In the genomic region with DNA sequence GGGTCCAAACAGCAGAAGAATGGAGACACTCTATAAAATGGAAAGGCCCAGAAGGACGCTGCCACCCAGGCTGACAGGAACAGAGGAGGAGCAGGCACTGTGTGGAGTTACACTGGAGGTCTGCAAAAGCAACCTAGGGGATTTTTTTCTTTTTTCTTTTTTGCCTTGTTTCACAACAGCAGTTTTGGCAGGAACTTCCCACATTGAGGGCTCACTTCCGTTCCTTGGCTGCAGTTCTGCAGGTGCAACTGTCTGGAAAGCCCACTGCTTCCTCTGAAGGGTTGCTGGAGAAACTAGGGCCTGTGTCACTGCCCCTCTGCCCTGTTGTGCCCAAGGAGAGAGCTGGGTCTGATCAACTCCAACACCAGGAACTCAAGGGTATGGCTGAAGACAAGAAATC, we compare ENCODE assay signal across 16 mouse cellular contexts. TPM values are rescaled to one million over a fixed set of nuclear protein-coding genes. Genes with fewer than 3 reads are reported as not detected.
DNase-seq lines count a peak whose midpoint lies in the region; ATAC-seq and TF ChIP-seq lines count a peak whose summit lies in the region.
"Had no signal": no experiment of that assay in that cellular context is flagged by ENCODE, and none has a peak within 500 bp of the region (broad histone marks: within the 10 kb centered on the region; RNA-seq: fewer than 3 reads in every experiment).

No protein-coding gene starts in this region.

- H3K36me3 ChIP-seq in spleen, adult 2 months (ENCODE audit: control insufficient read depth, insufficient read depth, low read length), result no peaks in the 10 kb centered on the region
- H3K36me3 ChIP-seq in forebrain, embryonic 10.5 days (replicated peaks), result no peaks in the 10 kb centered on the region
- H3K36me3 ChIP-seq: embryonic facial prominence, embryonic 13.5 days; heart, embryonic 10.5 days; limb, embryonic 13.5 days; midbrain, embryonic 15.5 days had no signal

- H3K27me3 ChIP-seq in spleen, adult 2 months (ENCODE audit: control insufficient read depth, insufficient read depth, low read length), result no peaks in the 10 kb centered on the region
- no peaks in the 10 kb centered on the region for H3K27me3 ChIP-seq in forebrain, embryonic 10.5 days (ENCODE audit: poor library complexity, severe bottlenecking)
- H3K27me3 ChIP-seq: embryonic facial prominence, embryonic 13.5 days; limb, embryonic 13.5 days; midbrain, embryonic 15.5 days had no signal

- peak; percentile 73 to 80 for ATAC-seq in hematopoietic stem cell, adult 5-6 weeks (replicated peaks in 1 of 2; ENCODE audit: insufficient read depth in 1 of 2, low FRiP score in 2 of 2, low TSS enrichment in 1 of 2, low read depth in 1 of 2, poor library complexity in 2 of 2, severe bottlenecking in 2 of 2)
- ATAC-seq: midbrain, embryonic 15.5 days had no signal

- no peak for TF ChIP-seq CTCF in spleen, adult 2 months (IDR thresholded peaks at IDR 0.05; ENCODE audit: extremely low read depth, insufficient read depth, insufficient read length, insufficient replicate concordance)

- 9% methylated on average over 2 of the region's 2 CpGs for WGBS in spleen, adult 2 months
- 70% methylated on average over 2 of the region's 2 CpGs for WGBS in forebrain, embryonic 10.5 days

- TF ChIP-seq POLR2A in spleen, adult 2 months (IDR thresholded peaks at IDR 0.05; ENCODE audit: low read depth, low read length), result no peak

- H3K4me3 ChIP-seq in spleen, adult 2 months (ENCODE audit: extremely low read depth, insufficient read depth, insufficient read length), result no peak overlapping the region
- no peak overlapping the region for H3K4me3 ChIP-seq in forebrain, embryonic 10.5 days
- H3K4me3 ChIP-seq: embryonic facial prominence, embryonic 13.5 days; heart, embryonic 10.5 days; left cerebral cortex, adult 2 months; limb, embryonic 13.5 days; midbrain, embryonic 15.5 days had no signal

- peak in 1 of 2 experiments; percentile 32 for DNase-seq in spleen, adult 2 months (ENCODE audit: low read depth in 1 of 2, low spot score in 2 of 2)
- no peak for DNase-seq in spleen, postnatal 4 days (ENCODE audit: low spot score in 2 of 2)
- peak; percentile 36 to 51 for DNase-seq in thymus, adult 18-20 months
- no peak for DNase-seq in layer of hippocampus, adult 18-20 months (ENCODE audit: low spot score in 2 of 2)
- no peak for DNase-seq in urinary bladder, postnatal 4 days (ENCODE audit: low spot score in 2 of 2)
- DNase-seq in forebrain, embryonic 10.5 days (ENCODE audit: extremely low spot score, low spot score), result no peak
- DNase-seq: gastrocnemius, postnatal 25 days; heart, postnatal 4 days; kidney, adult 8-10 months; right cerebral cortex, postnatal 14 days had no signal

- H3K9me3 ChIP-seq in forebrain, embryonic 10.5 days, result no peaks in the 10 kb centered on the region
- H3K9me3 ChIP-seq: embryonic facial prominence, embryonic 13.5 days; heart, embryonic 10.5 days; limb, embryonic 13.5 days; midbrain, embryonic 15.5 days had no signal

- H3K27ac ChIP-seq in spleen, adult 2 months (ENCODE audit: insufficient read depth, low read length), result peak overlapping the region; percentile 30; the same call in 1 of the 2 replicates
- no peak overlapping the region for H3K27ac ChIP-seq in forebrain, embryonic 10.5 days
- H3K27ac ChIP-seq: embryonic facial prominence, embryonic 13.5 days; heart, embryonic 10.5 days; left cerebral cortex, adult 2 months; limb, embryonic 13.5 days; midbrain, embryonic 15.5 days had no signal

- H3K4me1 ChIP-seq in spleen, adult 2 months (ENCODE audit: control insufficient read depth, insufficient read depth, insufficient read length), result peaks cover 12% of the 10 kb centered on the region; the same call in 1 of the 2 replicates
- H3K4me1 ChIP-seq in forebrain, embryonic 10.5 days, result peaks cover 11% of the 10 kb centered on the region
- H3K4me1 ChIP-seq: midbrain, embryonic 15.5 days had no signal

RNA-seq across cellular contexts. Expression of gene Rft1, which starts 12.4 kb away (rescaled TPM):
- polyA plus RNA-seq in spleen, adult 2 months (2012; rRNA removed), result 8.5 and 8.6 TPM in 2 replicates
- 15.7 and 19.7 TPM in 2 replicates for total RNA-seq in hematopoietic stem cell, adult 5-6 weeks (2017)
- 10 to 100 TPM; 10.9 TPM for total RNA-seq in layer of hippocampus, adult 18-20 months (2021)
- 12.7 and 14.7 TPM in 2 replicates for polyA plus RNA-seq in forebrain, embryonic 10.5 days (2016; fragmentation: Nextera tagmentation; extraction: Ambion mirVana)

RNA-seq across cellular contexts. Expression of gene Prkcd, which starts 15.7 kb away (rescaled TPM):
- 187 and 226 TPM in 2 replicates for polyA plus RNA-seq in spleen, adult 2 months (2012; rRNA removed)
- total RNA-seq in hematopoietic stem cell, adult 5-6 weeks (2017), result 98.0 and 125 TPM in 2 replicates
- 10 to 100 TPM; 31.5 to 38.1 TPM for total RNA-seq in layer of hippocampus, adult 18-20 months (2021)
- polyA plus RNA-seq in forebrain, embryonic 10.5 days (2016; fragmentation: Nextera tagmentation; extraction: Ambion mirVana), result 23.6 and 24.8 TPM in 2 replicates

Comparison
In these comparisons a context has a peak if more than half of its experiments do, and no peak if none do; other contexts are left out.
1. DNase-seq: peak in thymus, adult 18-20 months (2 of 2); none in spleen, postnatal 4 days (0 of 2), layer of hippocampus, adult 18-20 months (0 of 2), urinary bladder, postnatal 4 days (0 of 2) and forebrain, embryonic 10.5 days (single experiment).